ENCODE assay signal across 9 mouse cellular contexts in genomic region chr19:5956685-5957084, GRCm38 (mm10). TPM values are rescaled to one million over a fixed set of nuclear protein-coding genes. Genes with fewer than 3 reads are reported as not detected.
DNase-seq lines count a peak whose midpoint lies in the region; ATAC-seq lines count a peak whose summit lies in the region.
"Had no signal": no experiment of that assay in that cellular context is flagged by ENCODE, and none has a peak within 500 bp of the region (broad histone marks: within the 10 kb centered on the region; RNA-seq: fewer than 3 reads in every experiment).

No protein-coding gene starts in this region.

- H3K9me3 ChIP-seq in liver, embryonic 11.5 days (ENCODE audit: control insufficient read depth, low read length): no peaks in the 10 kb centered on the region

- H3K4me2 ChIP-seq in liver, embryonic 11.5 days: no peak overlapping the region

- peaks cover 40% of the 10 kb centered on the region for H3K36me3 ChIP-seq in liver, embryonic 11.5 days (ENCODE audit: control insufficient read depth, insufficient read depth, low read length)

- peaks cover 19% of the 10 kb centered on the region for H3K4me1 ChIP-seq in liver, embryonic 11.5 days (replicated peaks; ENCODE audit: control insufficient read depth, insufficient read depth, low read length)

- no peak overlapping the region for H3K4me3 ChIP-seq in liver, embryonic 11.5 days (ENCODE audit: low read depth, low read length)

- WGBS in liver, embryonic 11.5 days: 24% methylated on average over 3 of the region's 3 CpGs

- H3K27ac ChIP-seq in liver, embryonic 11.5 days (ENCODE audit: low read depth, low read length): peak overlapping the region; percentile 6; the same call in 1 of the 2 replicates

- ATAC-seq in liver, embryonic 11.5 days (replicated peaks; ENCODE audit: low FRiP score): peak; percentile 60
- ATAC-seq in neutrophil, adult 5-6 weeks (ENCODE audit: extremely low read depth, insufficient number of reproducible peaks, low FRiP score, poor library complexity, severe bottlenecking): peak; percentile 75

- no peaks in the 10 kb centered on the region for H3K27me3 ChIP-seq in liver, embryonic 11.5 days (replicated peaks; ENCODE audit: control insufficient read depth, insufficient read depth, low read length)

- H3K9ac ChIP-seq in liver, embryonic 11.5 days (ENCODE audit: low read depth, low read length): no peak overlapping the region

- DNase-seq in B cell, adult 2 months: peak; percentile 84
- DNase-seq in adrenal gland, adult (ENCODE audit: inconsistent age in 2 of 2, low spot score in 1 of 2): peak; percentile 86 to 95
- peak; percentile 84 for DNase-seq in embryo, embryonic 10 days (ENCODE audit: low spot score)
- DNase-seq in heart, adult 18-20 months: peak; percentile 90 to 95
- DNase-seq in kidney, adult 9 months: peak; percentile 82
- DNase-seq in liver, embryonic 11.5 days (ENCODE audit: low spot score): peak; percentile 73
- peak; percentile 27 to 44 for DNase-seq in thymus, adult 18-20 months

RNA-seq across cellular contexts. Expression of gene Pola2, which starts 7.3 kb away (rescaled TPM):
- total RNA-seq in heart, adult 18-20 months (2021): 10 to 100 TPM in 1 of 2 experiments, 1 to 10 TPM in 1; 8.7 to 10.6 TPM
- 129 and 131 TPM in 2 replicates for polyA plus RNA-seq in liver, embryonic 11.5 days (2014; fragmentation: Nextera tagmentation; extraction: Ambion mirVana)
- 32.8 and 36.8 TPM in 2 replicates for total RNA-seq in neutrophil, adult 5-6 weeks (2017)

RNA-seq across cellular contexts. Expression of gene Slc22a20, which starts 29.3 kb away (rescaled TPM):
- not detected for total RNA-seq in heart, adult 18-20 months (2021)
- not detected in 2 replicates for polyA plus RNA-seq in liver, embryonic 11.5 days (2014; fragmentation: Nextera tagmentation; extraction: Ambion mirVana)
- total RNA-seq in neutrophil, adult 5-6 weeks (2017): 0.47 and 1.1 TPM in 2 replicates
- polyA plus RNA-seq: gonadal fat pad, adult 2 months had no signal

RNA-seq across cellular contexts. Expression of gene Cdc42ep2, which starts 32.1 kb away (rescaled TPM):
- 1 to 10 TPM; 6.6 to 9.0 TPM for total RNA-seq in heart, adult 18-20 months (2021)
- 5.1 TPM in 2 replicates for polyA plus RNA-seq in liver, embryonic 11.5 days (2014; fragmentation: Nextera tagmentation; extraction: Ambion mirVana)
- total RNA-seq in neutrophil, adult 5-6 weeks (2017): 3.8 and 4.8 TPM in 2 replicates

RNA-seq across cellular contexts. Expression of gene Dpf2, which starts 43.9 kb away (rescaled TPM):
- total RNA-seq in heart, adult 18-20 months (2021): 10 to 100 TPM; 77.6 to 84.0 TPM
- polyA plus RNA-seq in liver, embryonic 11.5 days (2014; fragmentation: Nextera tagmentation; extraction: Ambion mirVana): 119 and 127 TPM in 2 replicates
- total RNA-seq in neutrophil, adult 5-6 weeks (2017): 80.0 and 104 TPM in 2 replicates

RNA-seq across cellular contexts. Expression of gene Capn1, which starts 59.0 kb away (rescaled TPM):
- 10 to 100 TPM; 32.0 to 40.4 TPM for total RNA-seq in heart, adult 18-20 months (2021)
- polyA plus RNA-seq in liver, embryonic 11.5 days (2014; fragmentation: Nextera tagmentation; extraction: Ambion mirVana): 25.2 and 25.8 TPM in 2 replicates
- 142 and 147 TPM in 2 replicates for total RNA-seq in neutrophil, adult 5-6 weeks (2017)

Comparison
In these comparisons a context has a peak if more than half of its experiments do, and no peak if none do; other contexts are left out.
1. DNase-seq: peak in every context shown above with its lines; median percentile 92 in heart, adult 18-20 months; 90 in adrenal gland, adult; 84 in B cell, adult 2 months; 84 in embryo, embryonic 10 days; 82 in kidney, adult 9 months; 73 in liver, embryonic 11.5 days; 36 in thymus, adult 18-20 months.